Mouse (Mus musculus): ENCODE measurements at regions not wholly inside any gene's neighbourhood (a gene's known extent, or its start where the extent isn't known, plus 50 kb on each side); places are given as distances from the start of the nearest gene placed in this dataset.

DNA sequence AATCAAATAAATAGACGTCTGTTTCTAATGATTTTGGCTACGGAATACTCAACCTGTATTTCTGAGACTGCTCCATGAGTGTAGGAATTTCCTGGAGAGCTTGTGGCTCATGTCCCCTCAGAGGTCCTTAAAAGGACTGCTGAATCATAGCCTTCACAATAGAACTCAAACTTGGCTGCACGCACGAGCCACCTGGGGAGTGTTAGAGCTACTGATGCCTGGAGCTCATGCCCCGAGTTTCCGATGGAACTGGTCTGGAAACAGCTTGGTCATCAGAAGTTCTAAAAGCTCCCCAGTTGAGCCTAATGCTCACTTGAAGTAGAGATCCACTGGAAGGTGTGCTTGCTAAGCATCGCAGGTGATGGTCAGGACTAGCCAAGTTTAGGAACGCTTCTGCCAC lies 174.3 kb upstream of the Maf start:
- H3K4me3 ChIP-seq (ENCODE audit: control insufficient read depth, low read depth, low read length), result no peak overlapping the region
- TF ChIP-seq POLR2A (IDR thresholded peaks at IDR 0.05; ENCODE audit: control insufficient read depth, low read depth, low read length) (no peak), CTCF (IDR thresholded peaks at IDR 0.05; ENCODE audit: control insufficient read depth, insufficient read depth, insufficient replicate concordance, low read depth, low read length) (no peak)
- no peaks in the 10 kb centered on the region for H3K27me3 ChIP-seq (ENCODE audit: control insufficient read depth, insufficient read depth, low read length)
- no peaks in the 10 kb centered on the region for H3K4me1 ChIP-seq (ENCODE audit: control insufficient read depth, insufficient read depth, low read length)
- H3K36me3 ChIP-seq (ENCODE audit: control insufficient read depth, insufficient read depth, low read length), result no peaks in the 10 kb centered on the region
- H3K27ac ChIP-seq (ENCODE audit: control insufficient read depth, insufficient read depth, low read depth, low read length), result no peak overlapping the region

DNA sequence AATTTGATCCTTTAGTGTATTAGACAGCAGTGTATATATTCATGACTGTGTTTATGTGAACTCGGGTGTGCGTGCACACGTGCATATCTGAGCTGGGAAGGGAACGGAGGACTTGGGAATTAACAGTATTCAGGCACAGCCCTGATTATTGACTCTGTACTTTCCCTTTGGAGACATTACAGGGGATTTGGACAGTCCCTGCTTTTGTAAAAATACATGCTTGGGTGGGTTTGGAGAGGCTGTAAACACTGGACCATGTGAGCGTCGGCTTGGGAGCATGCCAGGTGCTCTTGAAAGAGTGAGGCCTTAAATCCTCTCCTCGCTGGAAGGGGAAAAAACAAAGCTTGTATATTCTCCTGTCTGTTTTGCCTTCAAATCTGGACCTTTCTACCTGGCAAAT lies 167.2 kb upstream of the Maf start:
- H3K27me3 ChIP-seq (ENCODE audit: control insufficient read depth, insufficient read depth, low read length), result no peaks in the 10 kb centered on the region
- no peak overlapping the region for H3K4me3 ChIP-seq (ENCODE audit: control insufficient read depth, low read depth, low read length)
- no peak overlapping the region for H3K27ac ChIP-seq (ENCODE audit: control insufficient read depth, insufficient read depth, low read depth, low read length)

DNA sequence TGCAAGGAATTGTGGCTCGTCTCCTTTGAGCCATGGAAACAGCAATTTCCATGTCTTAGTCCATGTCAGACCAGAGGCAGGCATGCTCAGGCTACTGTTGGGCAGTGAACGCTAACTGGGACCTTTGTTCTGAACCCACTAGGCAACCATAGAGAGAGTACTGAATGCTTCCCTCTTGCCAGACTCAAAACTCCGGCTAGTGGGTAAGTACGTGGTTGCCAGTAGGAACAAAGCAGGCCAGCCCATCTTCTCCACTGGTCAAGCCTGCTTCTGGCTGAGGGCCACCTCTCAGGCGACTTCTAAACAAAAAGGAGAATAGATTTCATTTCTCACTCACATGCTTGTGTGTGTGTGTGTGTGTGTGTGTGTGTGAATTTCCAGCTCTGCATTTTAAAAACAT lies 163.8 kb upstream of the Maf start:
- no peak for TF ChIP-seq POLR2A (IDR thresholded peaks at IDR 0.05; ENCODE audit: control insufficient read depth, low read depth, low read length)
- no peak for TF ChIP-seq CTCF (IDR thresholded peaks at IDR 0.05; ENCODE audit: control insufficient read depth, insufficient read depth, insufficient replicate concordance, low read depth, low read length)
- no peak overlapping the region for H3K27ac ChIP-seq (ENCODE audit: control insufficient read depth, insufficient read depth, low read depth, low read length)
- H3K27me3 ChIP-seq (ENCODE audit: control insufficient read depth, insufficient read depth, low read length), result no peaks in the 10 kb centered on the region
- H3K4me1 ChIP-seq (ENCODE audit: control insufficient read depth, insufficient read depth, low read length), result no peaks in the 10 kb centered on the region
- no peak overlapping the region for H3K4me3 ChIP-seq (ENCODE audit: control insufficient read depth, low read depth, low read length)
- H3K36me3 ChIP-seq (ENCODE audit: control insufficient read depth, insufficient read depth, low read length), result no peaks in the 10 kb centered on the region

More for the DNA sequence above, 167.2 kb upstream of the Maf start:
- Histone ChIP-seq H3K4me1 (ENCODE audit: control insufficient read depth, insufficient read depth, low read length) (no peaks in the 10 kb centered on the region), H3K36me3 (ENCODE audit: control insufficient read depth, insufficient read depth, low read length) (no peaks in the 10 kb centered on the region)
- TF ChIP-seq CTCF (IDR thresholded peaks at IDR 0.05; ENCODE audit: control insufficient read depth, insufficient read depth, insufficient replicate concordance, low read depth, low read length) (no peak), POLR2A (IDR thresholded peaks at IDR 0.05; ENCODE audit: control insufficient read depth, low read depth, low read length) (no peak)

DNA sequence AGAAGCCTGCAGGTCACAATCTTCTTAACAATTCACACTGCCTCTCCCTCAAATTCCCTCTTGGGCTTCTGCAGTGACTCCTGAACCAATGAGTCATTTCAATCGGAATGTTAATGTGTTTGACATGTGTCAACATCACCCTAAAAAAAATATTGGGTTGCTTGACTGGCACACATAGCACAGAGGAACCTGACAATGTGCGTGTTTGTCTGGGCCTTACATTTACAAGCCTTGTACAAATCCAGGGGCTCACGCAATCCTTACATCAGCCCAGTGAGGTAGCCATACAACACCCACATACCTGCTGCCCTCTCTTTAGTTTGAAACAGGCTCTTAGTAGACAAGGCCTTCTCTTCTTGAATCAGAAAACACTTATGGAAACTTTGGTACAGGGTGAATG lies 153.8 kb upstream of the Maf start:
- no peak overlapping the region for H3K27ac ChIP-seq (ENCODE audit: control insufficient read depth, insufficient read depth, low read depth, low read length)
- no peak for TF ChIP-seq CTCF (IDR thresholded peaks at IDR 0.05; ENCODE audit: control insufficient read depth, insufficient read depth, insufficient replicate concordance, low read depth, low read length)
- no peak for TF ChIP-seq POLR2A (IDR thresholded peaks at IDR 0.05; ENCODE audit: control insufficient read depth, low read depth, low read length)
- no peaks in the 10 kb centered on the region for H3K4me1 ChIP-seq (ENCODE audit: control insufficient read depth, insufficient read depth, low read length)
- H3K36me3 ChIP-seq (ENCODE audit: control insufficient read depth, insufficient read depth, low read length), result no peaks in the 10 kb centered on the region
- H3K27me3 ChIP-seq (ENCODE audit: control insufficient read depth, insufficient read depth, low read length), result no peaks in the 10 kb centered on the region
- H3K4me3 ChIP-seq (ENCODE audit: control insufficient read depth, low read depth, low read length), result no peak overlapping the region

DNA sequence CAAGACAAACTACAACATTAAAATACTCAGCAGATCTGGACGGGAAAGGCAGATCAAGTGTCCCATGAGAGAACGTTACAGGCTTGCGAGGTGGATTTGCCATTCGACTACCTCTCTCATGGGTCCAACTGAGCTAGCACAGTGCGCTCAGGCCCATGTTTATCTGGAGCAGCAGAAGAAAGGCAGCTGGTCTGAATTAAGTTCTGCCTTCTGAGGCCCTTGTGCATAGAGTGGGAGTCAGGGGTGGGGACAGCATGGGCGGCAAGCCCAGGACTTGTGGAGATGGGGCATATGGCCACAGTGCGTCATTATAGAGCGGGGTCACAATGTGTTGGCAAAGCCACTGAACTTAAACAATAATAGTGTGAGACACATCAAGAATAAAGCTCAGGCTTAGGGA lies 151.8 kb upstream of the Maf start:
- H3K4me1 ChIP-seq (ENCODE audit: control insufficient read depth, insufficient read depth, low read length), result no peaks in the 10 kb centered on the region
- H3K27me3 ChIP-seq (ENCODE audit: control insufficient read depth, insufficient read depth, low read length), result no peaks in the 10 kb centered on the region
- TF ChIP-seq POLR2A (IDR thresholded peaks at IDR 0.05; ENCODE audit: control insufficient read depth, low read depth, low read length), result no peak
- no peak for TF ChIP-seq CTCF (IDR thresholded peaks at IDR 0.05; ENCODE audit: control insufficient read depth, insufficient read depth, insufficient replicate concordance, low read depth, low read length)
- H3K36me3 ChIP-seq (ENCODE audit: control insufficient read depth, insufficient read depth, low read length), result no peaks in the 10 kb centered on the region
- H3K27ac ChIP-seq (ENCODE audit: control insufficient read depth, insufficient read depth, low read depth, low read length), result no peak overlapping the region
- H3K4me3 ChIP-seq (ENCODE audit: control insufficient read depth, low read depth, low read length), result no peak overlapping the region

DNA sequence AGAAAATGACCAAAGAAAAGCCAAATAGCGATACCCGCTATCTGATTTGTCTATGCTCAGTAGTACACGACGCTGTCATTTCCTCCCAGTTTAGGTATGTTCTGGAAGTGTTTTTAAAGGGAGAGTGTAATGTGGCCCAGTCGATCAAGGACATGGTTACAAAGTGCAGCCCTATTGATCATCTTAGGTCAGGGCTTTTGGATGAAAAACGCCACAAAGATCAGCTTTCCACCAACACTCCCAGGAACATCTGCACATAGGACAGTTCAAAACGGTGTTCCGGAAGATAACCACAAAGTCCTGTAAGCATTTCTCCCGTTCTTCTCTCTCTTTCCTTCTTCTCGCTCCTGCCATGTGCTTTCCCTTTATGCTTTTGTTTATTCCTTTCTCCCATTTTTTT lies 149.2 kb upstream of the Maf start:
- H3K36me3 ChIP-seq (ENCODE audit: control insufficient read depth, insufficient read depth, low read length), result no peaks in the 10 kb centered on the region
- TF ChIP-seq CTCF (IDR thresholded peaks at IDR 0.05; ENCODE audit: control insufficient read depth, insufficient read depth, insufficient replicate concordance, low read depth, low read length) (no peak), POLR2A (IDR thresholded peaks at IDR 0.05; ENCODE audit: control insufficient read depth, low read depth, low read length) (no peak)
- no peaks in the 10 kb centered on the region for H3K27me3 ChIP-seq (ENCODE audit: control insufficient read depth, insufficient read depth, low read length)
- no peak overlapping the region for H3K4me3 ChIP-seq (ENCODE audit: control insufficient read depth, low read depth, low read length)
- H3K27ac ChIP-seq (ENCODE audit: control insufficient read depth, insufficient read depth, low read depth, low read length), result no peak overlapping the region
- H3K4me1 ChIP-seq (ENCODE audit: control insufficient read depth, insufficient read depth, low read length), result no peaks in the 10 kb centered on the region

DNA sequence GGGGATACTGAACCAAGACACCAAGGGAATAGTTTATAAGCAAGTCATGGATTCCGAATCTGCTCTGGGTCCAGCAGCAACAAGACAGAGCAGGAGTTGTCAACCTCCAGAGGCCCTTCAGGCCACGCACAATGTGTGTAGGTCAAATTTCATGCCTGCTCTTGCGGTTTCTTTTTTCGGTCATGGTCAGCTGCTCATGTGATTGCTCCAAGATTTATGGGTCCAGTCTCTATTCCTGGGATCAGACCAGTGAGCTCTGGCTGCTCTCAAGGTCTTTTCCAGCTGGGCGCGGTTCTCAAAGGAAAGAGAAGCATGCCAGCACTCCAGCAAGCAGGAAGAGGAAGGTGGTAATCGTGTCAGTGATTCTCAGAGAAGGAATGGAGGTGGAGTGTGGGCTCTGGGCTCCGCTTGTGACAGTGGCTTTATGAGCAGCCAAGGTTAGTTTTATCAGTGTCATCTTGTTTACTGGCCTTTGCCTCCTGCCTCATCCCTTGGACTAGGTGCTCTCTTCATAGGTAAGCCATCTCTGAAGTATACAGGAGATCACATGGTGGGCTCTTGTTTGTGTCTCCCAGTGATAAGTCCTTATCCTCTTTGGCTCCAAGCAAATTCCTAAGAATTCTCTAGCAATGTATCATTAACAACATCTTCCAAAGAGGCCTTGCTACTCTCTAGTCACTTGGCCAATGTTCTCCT lies 148.5 kb upstream of the Maf start:
- Histone ChIP-seq H3K27me3 (ENCODE audit: control insufficient read depth, insufficient read depth, low read length) (no peaks in the 10 kb centered on the region), H3K4me3 (ENCODE audit: control insufficient read depth, low read depth, low read length) (no peak overlapping the region)
- TF ChIP-seq POLR2A (IDR thresholded peaks at IDR 0.05; ENCODE audit: control insufficient read depth, low read depth, low read length) (no peak), CTCF (IDR thresholded peaks at IDR 0.05; ENCODE audit: control insufficient read depth, insufficient read depth, insufficient replicate concordance, low read depth, low read length) (no peak)

More for the DNA sequence above, 148.5 kb upstream of the Maf start:
- H3K27ac ChIP-seq (ENCODE audit: control insufficient read depth, insufficient read depth, low read depth, low read length), result no peak overlapping the region
- H3K4me1 ChIP-seq (ENCODE audit: control insufficient read depth, insufficient read depth, low read length), result no peaks in the 10 kb centered on the region
- no peaks in the 10 kb centered on the region for H3K36me3 ChIP-seq (ENCODE audit: control insufficient read depth, insufficient read depth, low read length)
